Mouse (Mus musculus): ENCODE measurements around the gene Il9r. TPM values are rescaled to one million over a fixed set of nuclear protein-coding genes. Genes with fewer than 3 reads are reported as not detected.
A peak's percentile ranks its signal among the peaks of the same experiment; 100 is the strongest.

Il9r gene
- polyA plus RNA-seq, 1 experiment from 2014 or later = 0.31 TPM

DNA sequence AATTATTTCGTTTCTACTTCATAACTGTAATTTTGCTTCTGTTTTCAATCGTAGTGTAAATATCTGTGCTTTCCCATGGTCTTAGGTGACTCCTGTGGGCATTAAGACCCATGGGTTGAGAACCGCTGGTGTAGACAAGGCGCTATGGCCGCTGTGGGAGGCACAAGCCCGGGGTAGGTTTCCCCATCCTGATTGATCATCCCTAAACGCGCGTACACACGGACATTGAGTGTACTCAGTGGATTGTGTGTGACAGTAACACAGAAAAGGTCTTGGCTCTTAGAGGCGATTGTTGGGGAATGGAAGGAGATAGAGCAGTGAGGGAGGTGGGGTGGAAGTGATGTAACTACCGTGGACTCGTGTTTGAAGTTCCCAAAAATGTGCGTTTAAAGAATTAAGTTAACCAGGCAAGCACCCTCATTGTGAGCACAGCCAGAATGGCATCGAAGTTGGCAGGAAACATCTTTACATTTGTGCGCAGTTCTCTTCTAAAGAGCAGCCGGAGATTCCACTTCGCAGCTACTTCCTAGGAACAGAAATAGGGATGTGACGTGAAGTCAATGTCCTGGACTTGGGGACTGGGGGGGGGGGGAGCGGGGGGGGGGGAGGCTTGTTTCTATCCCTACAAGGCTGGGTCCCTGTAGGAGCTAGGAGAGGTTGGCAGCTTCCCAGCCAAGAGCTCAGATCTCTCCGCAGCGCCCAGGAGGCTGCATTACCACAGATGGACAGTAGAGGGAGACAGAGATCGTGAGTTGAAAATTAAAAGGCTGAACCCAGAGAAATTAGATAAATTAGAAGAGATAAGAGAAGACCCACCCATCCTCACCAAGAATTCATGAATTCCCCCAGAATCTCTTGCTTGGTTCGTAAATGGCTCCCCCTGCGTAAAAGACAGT, 17.9 kb downstream of the Il9r start:
- 52% methylated on average over 23 of the region's 25 CpGs for WGBS
- H3K9me3 ChIP-seq = no peaks in the 10 kb centered on the region
- no peak overlapping the region for H3K4me2 ChIP-seq
- no peaks in the 10 kb centered on the region for H3K36me3 ChIP-seq
- no peak overlapping the region for H3K4me3 ChIP-seq
- H3K27ac ChIP-seq = no peak overlapping the region
- ATAC-seq (ENCODE audit: insufficient number of reproducible peaks, insufficient read depth, low FRiP score, low TSS enrichment, low read depth) = no peak
- H3K4me1 ChIP-seq = no peaks in the 10 kb centered on the region
- no peaks in the 10 kb centered on the region for H3K27me3 ChIP-seq
- no peak overlapping the region for H3K9ac ChIP-seq

DNA sequence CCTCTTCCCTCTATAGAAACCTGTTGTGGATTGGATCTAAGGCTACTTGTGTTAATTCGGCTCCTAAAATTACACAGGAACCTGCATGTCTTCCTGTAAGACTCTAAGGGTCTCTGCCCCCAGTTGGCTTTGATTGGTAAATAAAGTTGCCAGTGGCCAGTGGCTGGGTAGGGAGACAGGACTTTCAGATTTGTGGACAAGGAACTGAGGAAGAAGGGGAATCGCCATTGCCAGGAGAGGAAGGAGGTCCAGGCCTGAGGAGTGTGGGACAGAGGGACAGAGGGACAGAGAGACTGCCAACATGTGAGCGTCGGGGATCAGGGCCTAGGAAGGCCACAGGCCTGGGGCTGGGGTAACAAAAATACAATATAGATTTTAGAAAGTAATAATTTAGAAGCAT, 18.8 kb downstream of the Il9r start:
- 77% methylated on average over 4 of the region's 4 CpGs for WGBS
- no peaks in the 10 kb centered on the region for H3K36me3 ChIP-seq
- H3K9me3 ChIP-seq = no peaks in the 10 kb centered on the region
- H3K9ac ChIP-seq = no peak overlapping the region
- no peak overlapping the region for H3K4me3 ChIP-seq
- no peak overlapping the region for H3K4me2 ChIP-seq
- no peak overlapping the region for H3K27ac ChIP-seq
- H3K4me1 ChIP-seq = no peaks in the 10 kb centered on the region
- no peak for ATAC-seq (ENCODE audit: insufficient number of reproducible peaks, insufficient read depth, low FRiP score, low TSS enrichment, low read depth)
- H3K27me3 ChIP-seq = no peaks in the 10 kb centered on the region

DNA sequence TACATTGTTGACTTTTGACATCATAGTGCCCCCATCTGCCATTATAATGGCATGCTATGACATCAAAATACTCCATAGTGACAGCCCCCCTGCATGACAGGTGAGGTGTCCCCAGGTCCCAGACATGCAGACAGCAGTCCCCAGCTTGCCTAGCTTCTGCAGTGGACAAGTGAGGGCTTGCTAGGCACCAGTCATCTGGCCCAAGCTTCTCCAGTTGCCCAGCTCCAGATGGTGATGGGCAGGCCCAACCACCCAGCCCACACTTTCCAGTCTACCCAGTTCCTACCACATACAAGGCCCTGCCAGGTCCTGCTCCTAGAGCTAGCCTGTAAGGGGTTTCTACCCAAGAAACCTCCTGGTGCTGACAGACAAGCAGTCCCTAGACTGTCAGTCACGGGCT, 21.6 kb downstream of the Il9r start:
- Histone ChIP-seq H3K27me3 (no peaks in the 10 kb centered on the region), H3K27ac (no peak overlapping the region), H3K9ac (no peak overlapping the region), H3K9me3 (no peaks in the 10 kb centered on the region), H3K4me3 (no peak overlapping the region), H3K36me3 (no peaks in the 10 kb centered on the region), H3K4me2 (no peak overlapping the region), H3K4me1 (no peaks in the 10 kb centered on the region)
- 74% methylated on average over 1 of the region's 1 CpGs for WGBS
- ATAC-seq (ENCODE audit: insufficient number of reproducible peaks, insufficient read depth, low FRiP score, low TSS enrichment, low read depth) = no peak

DNA sequence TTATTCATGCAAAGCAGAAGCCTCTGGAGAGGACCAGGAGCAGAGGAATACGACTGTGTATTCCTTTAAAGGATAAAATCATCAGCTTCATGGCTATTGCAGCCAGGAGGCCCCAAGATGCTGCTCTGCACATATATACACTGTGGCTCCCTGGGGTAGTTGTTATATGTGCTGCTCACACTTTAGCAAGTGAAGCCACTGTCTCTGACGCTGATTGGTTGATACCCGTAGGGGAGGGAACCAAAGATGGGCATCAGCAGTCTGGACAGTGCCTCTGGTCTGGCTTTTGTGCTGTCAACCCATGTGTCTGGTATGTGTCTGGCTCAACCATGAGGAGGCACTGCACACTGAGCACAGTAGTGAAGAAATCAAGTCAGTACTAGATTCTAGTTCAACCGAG, 33.4 kb downstream of the Il9r start:
- H3K27ac ChIP-seq = no peak overlapping the region
- WGBS = 75% methylated on average over 4 of the region's 4 CpGs

DNA sequence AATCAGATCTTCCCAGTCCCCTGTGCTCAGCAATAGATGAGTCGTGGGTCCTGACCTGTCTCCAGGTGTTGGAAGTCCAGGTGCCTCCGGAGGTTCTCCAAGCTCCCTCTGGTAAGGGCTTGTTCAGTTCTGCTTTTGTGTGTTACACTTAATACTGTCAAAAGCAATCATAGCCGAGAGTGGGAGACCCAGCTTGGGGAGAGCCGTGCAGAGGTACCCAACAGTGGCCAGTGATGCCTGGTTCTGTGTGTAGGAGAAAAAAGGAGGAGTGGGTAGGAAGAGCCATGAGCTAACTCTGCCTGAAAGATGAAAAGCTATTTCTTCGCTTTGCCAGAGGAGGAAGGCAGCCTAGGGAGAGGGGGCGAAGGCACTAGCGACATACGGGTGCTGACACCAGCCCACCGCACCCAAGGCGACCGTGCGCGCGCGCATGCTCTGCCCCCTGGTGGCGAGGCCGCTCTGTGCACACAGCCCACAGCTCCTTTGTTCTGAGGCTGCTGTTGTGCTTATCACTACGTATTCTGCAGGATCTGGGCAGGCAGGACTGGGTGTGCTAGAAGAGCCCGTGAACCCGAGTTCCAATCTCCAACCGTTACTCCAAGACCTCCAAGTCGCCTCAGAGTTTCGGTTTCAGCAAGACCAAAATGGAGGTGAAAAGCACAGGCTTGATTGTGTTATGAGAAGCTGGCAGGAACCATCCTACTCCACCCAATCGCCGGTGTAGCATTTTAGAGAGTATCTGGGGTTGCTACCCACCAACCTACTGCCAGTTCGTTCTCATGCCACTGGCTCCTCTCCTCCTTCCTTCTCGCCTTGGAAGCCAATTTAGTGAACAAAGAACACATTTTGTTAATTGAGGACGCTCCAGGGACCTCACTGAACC, 37.9 kb downstream of the Il9r start:
- Histone ChIP-seq H3K9ac (peak overlapping the region; percentile 66), H3K27ac (no peak overlapping the region)
- ATAC-seq (ENCODE audit: insufficient number of reproducible peaks, insufficient read depth, low FRiP score, low TSS enrichment, low read depth) = peak; percentile 82

More for the DNA sequence above, 33.4 kb downstream of the Il9r start:
- no peak overlapping the region for H3K4me2 ChIP-seq
- H3K27me3 ChIP-seq = peaks cover 3% of the 10 kb centered on the region
- no peaks in the 10 kb centered on the region for H3K9me3 ChIP-seq
- ATAC-seq (ENCODE audit: insufficient number of reproducible peaks, insufficient read depth, low FRiP score, low TSS enrichment, low read depth) = no peak
- no peaks in the 10 kb centered on the region for H3K36me3 ChIP-seq
- peaks cover 3% of the 10 kb centered on the region; the same call in 1 of the 2 replicates for H3K4me1 ChIP-seq
- no peak overlapping the region for H3K9ac ChIP-seq
- no peak overlapping the region for H3K4me3 ChIP-seq

DNA sequence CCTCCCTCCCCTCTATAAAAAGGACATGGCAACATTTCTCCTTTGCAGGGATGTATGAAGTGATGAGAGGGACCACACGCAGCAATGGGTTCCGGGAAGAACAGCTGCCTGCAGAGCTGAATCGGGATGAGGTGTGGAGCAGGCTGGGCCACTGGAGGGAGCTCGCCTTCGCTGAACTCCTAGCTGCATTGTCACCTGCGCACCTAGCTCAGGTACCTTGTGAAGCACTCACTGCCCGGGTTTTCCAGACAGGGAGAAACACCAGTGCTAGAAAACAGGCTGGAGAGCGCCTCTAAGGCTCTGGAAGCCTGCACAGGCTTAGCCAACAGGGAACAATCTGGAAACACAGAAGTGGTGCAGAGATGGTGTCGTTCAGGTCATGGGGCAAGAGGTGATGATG, 38.6 kb downstream of the Il9r start:
- peak overlapping the region; percentile 58 for H3K4me2 ChIP-seq
- H3K4me1 ChIP-seq = peaks cover 13% of the 10 kb centered on the region
- WGBS = 5% methylated on average over 9 of the region's 9 CpGs
- peak overlapping the region; percentile 31 for H3K4me3 ChIP-seq
- H3K9ac ChIP-seq = peak overlapping the region; percentile 66; the same call in 1 of the 2 replicates
- H3K9me3 ChIP-seq = no peaks in the 10 kb centered on the region
- no peak overlapping the region for H3K27ac ChIP-seq
- H3K36me3 ChIP-seq = no peaks in the 10 kb centered on the region
- peaks cover 26% of the 10 kb centered on the region for H3K27me3 ChIP-seq
- no peak for ATAC-seq (ENCODE audit: insufficient number of reproducible peaks, insufficient read depth, low FRiP score, low TSS enrichment, low read depth)

More for the DNA sequence above, 37.9 kb downstream of the Il9r start:
- no peaks in the 10 kb centered on the region for H3K9me3 ChIP-seq
- peaks cover 26% of the 10 kb centered on the region for H3K27me3 ChIP-seq
- 12% methylated on average over 28 of the region's 28 CpGs for WGBS
- peak overlapping the region; percentile 58 for H3K4me2 ChIP-seq
- no peaks in the 10 kb centered on the region for H3K36me3 ChIP-seq
- peaks cover 13% of the 10 kb centered on the region for H3K4me1 ChIP-seq
- H3K4me3 ChIP-seq = peak overlapping the region; percentile 31

DNA sequence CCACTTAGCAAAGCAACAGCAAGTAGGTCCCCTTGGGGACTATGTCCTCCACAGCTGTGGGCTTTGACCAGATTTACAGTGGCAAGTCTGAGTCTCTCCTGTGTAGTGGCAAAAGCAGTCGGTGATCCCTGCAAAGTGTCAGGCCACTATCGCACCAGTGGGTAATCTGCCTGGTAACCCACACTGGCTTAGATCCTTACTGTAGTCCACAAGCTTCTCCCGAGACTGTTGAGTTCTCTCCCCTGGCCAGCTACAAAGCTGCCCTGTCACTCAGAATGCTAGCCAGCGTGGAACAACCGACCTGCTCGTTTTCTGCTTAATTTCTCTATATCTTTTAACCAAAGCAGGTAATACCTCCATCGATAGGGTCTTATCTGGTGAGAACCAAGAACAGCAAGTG, 39.7 kb downstream of the Il9r start:
- Histone ChIP-seq H3K4me2 (no peak overlapping the region), H3K27ac (no peak overlapping the region), H3K4me1 (peaks cover 13% of the 10 kb centered on the region), H3K27me3 (peaks cover 26% of the 10 kb centered on the region), H3K4me3 (no peak overlapping the region), H3K9ac (no peak overlapping the region), H3K9me3 (no peaks in the 10 kb centered on the region), H3K36me3 (no peaks in the 10 kb centered on the region)
- no peak for ATAC-seq (ENCODE audit: insufficient number of reproducible peaks, insufficient read depth, low FRiP score, low TSS enrichment, low read depth)
- 76% methylated on average over 7 of the region's 7 CpGs for WGBS

DNA sequence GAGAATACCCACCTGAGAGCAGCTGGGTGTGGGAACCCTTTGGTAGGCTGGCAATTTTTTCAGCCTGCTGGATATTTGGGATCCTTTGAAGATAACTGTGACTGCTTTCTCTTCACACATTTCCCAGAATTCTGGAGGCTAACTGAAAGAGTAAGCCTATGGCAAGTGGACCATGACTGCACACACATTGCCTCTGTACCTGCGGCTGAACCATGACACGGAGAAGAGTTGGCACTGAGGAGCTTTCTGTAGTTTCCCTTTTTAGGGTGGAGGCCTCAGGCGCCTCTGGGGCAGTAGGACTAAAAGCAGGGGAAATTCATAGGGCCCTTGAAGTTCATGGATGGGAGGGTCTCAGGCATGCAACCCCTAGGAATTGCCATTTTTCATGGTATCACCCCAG, 40.9 kb downstream of the Il9r start:
- Histone ChIP-seq H3K36me3 (no peaks in the 10 kb centered on the region), H3K9me3 (no peaks in the 10 kb centered on the region), H3K27ac (no peak overlapping the region), H3K9ac (no peak overlapping the region), H3K4me2 (no peak overlapping the region), H3K4me1 (peaks cover 13% of the 10 kb centered on the region), H3K4me3 (no peak overlapping the region), H3K27me3 (peaks cover 26% of the 10 kb centered on the region)
- no peak for ATAC-seq (ENCODE audit: insufficient number of reproducible peaks, insufficient read depth, low FRiP score, low TSS enrichment, low read depth)
- WGBS = 84% methylated on average over 3 of the region's 3 CpGs

DNA sequence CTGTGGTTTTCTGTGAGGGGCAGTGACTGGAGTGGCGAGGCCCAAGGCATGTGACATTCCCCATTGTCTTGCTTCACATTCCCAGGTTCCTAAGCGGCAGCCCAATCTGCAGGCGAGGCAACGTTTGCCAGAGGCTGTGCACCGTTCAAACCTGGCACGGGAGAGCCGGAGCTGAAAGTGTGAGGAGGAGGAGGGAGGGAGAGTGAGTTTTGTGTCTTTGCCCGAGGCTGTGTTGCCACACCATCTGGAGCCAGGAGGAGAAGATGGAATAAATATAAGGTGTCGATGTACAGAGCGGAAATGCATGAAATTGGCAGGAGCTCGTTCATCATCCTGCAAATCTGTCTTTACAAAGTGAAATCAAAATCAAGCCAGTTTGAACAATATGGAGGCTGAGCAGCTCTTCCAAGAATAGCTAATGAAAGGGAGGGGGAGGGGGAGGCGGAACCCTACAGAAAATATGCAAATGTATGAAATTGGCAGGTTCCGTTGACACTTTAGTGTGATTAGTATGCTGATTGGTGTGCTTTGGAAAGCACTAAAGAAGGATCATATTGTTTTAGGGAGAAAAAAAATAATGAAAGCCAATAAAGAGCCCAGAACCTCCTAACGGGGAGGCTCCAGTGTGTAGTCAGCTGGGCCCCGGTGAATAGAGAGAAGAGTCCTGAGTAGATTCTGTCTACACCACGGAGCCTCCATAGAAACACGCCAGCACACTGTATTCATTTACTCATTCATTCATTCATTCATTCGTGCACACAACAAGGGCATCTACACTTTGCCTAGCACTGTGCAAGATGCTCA, 42.1 kb downstream of the Il9r start:
- WGBS = 52% methylated on average over 18 of the region's 18 CpGs
- ATAC-seq (ENCODE audit: insufficient number of reproducible peaks, insufficient read depth, low FRiP score, low TSS enrichment, low read depth) = no peak
- Histone ChIP-seq H3K4me1 (peaks cover 13% of the 10 kb centered on the region), H3K9me3 (no peaks in the 10 kb centered on the region), H3K27me3 (peaks cover 26% of the 10 kb centered on the region), H3K4me2 (peak overlapping the region; percentile 33), H3K9ac (no peak overlapping the region), H3K4me3 (no peak overlapping the region), H3K27ac (no peak overlapping the region), H3K36me3 (no peaks in the 10 kb centered on the region)

DNA sequence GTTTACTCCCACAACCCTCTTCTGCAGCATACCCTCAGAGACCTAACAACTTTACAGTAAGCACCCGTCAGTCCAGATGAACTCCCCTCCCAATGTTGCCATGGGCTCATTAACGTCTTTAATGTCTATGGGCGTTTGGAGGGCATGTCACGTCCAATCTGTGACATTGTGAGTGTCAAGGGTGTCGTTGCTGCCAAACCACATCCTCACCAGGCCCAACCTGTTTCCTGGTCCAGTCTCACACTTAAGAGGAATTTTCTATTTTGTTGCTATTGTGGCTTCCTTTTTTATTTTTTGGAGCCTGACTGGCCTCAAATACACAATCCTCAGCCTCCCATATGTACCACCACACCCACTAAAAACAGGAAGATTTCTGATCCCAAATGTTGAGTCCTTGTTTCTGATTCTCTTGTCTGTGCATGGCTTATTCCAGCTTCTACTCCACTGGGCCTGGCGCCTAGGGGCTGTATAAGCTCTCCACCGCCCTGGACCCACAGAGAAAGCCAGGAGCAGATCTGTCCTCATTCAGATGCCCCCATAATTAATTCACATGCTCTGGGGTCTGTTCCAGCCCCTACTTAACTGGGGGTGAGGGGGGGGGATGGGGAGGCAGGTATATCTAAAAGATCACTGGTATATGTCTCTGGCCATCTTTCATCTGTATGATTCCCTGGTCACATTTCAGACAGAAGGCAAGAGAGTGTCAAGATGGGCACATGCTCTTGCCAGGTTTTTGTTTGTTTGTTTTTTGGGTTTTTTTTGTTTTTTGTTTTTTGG, 43.0 kb downstream of the Il9r start:
- Histone ChIP-seq H3K4me1 (peaks cover 13% of the 10 kb centered on the region), H3K27me3 (peaks cover 26% of the 10 kb centered on the region), H3K36me3 (no peaks in the 10 kb centered on the region), H3K9me3 (no peaks in the 10 kb centered on the region), H3K4me3 (no peak overlapping the region), H3K27ac (no peak overlapping the region), H3K4me2 (no peak overlapping the region), H3K9ac (no peak overlapping the region)
- 80% methylated on average over 7 of the region's 7 CpGs for WGBS
- ATAC-seq (ENCODE audit: insufficient number of reproducible peaks, insufficient read depth, low FRiP score, low TSS enrichment, low read depth) = no peak
